Mouse (Mus musculus) ES-E14 (cell line): ENCODE data around the gene Palld. TPM values are rescaled to one million over a fixed set of nuclear protein-coding genes. Genes with fewer than 3 reads are reported as not detected.

Source experiments
- DNase-seq: peaks from one replicate; pipeline ENCODE4 v3.0.0-alpha.2; 2013; ENCODE audit warnings: low read depth, low spot score
- H3K27ac ChIP-seq: 2 replicates; pipeline ENCODE4 v1.5.1; 2012; ENCODE audit warnings: low read depth, mild to moderate bottlenecking, low read length, moderate library complexity, mixed read lengths; ENCODE audit not compliant: poor library complexity, insufficient read depth, severe bottlenecking
- H3K36me3 ChIP-seq: 2 replicates; pipeline ENCODE4 v1.6.1; 2012; ENCODE audit warnings: mild to moderate bottlenecking, low read length, moderate library complexity, mixed read lengths; ENCODE audit not compliant: control insufficient read depth, poor library complexity, insufficient read depth, severe bottlenecking
- H3K4me1 ChIP-seq, 2 experiments: fragments of 150-350 bp in 1 of 2; sonication (generic) in 1 of 2; 2 replicates each; pipeline ENCODE4 v1.6.1; 2012; ENCODE audit warnings: low read length in 2 of 2, mild to moderate bottlenecking in 1 of 2, mixed read lengths in 1 of 2; ENCODE audit not compliant: control insufficient read depth in 2 of 2, insufficient read depth in 2 of 2, poor library complexity in 1 of 2
- H3K4me3 ChIP-seq, 2 experiments: fragments of 150-350 bp in 1 of 2; sonication (generic) in 1 of 2; 2 replicates each; pipeline ENCODE4 v1.5.1; 2012; ENCODE audit warnings: low read length in 2 of 2, low read depth in 1 of 2, mild to moderate bottlenecking in 1 of 2, mixed read lengths in 1 of 2; ENCODE audit not compliant: insufficient read depth in 1 of 2, poor library complexity in 1 of 2, severe bottlenecking in 1 of 2
- H3K9ac ChIP-seq: 2 replicates; pipeline ENCODE4 v1.6.1; 2012; ENCODE audit warnings: low read depth, mild to moderate bottlenecking, low read length, mixed read lengths; ENCODE audit not compliant: poor library complexity, insufficient read depth, severe bottlenecking
- H3K9me3 ChIP-seq: fragments of 150-350 bp; sonication (generic); 2 replicates; pipeline ENCODE4 v1.6.1; 2012; ENCODE audit warnings: low read depth, mild to moderate bottlenecking, low read length; ENCODE audit not compliant: control insufficient read depth, insufficient read depth
- CHD2 ChIP-seq: IDR thresholded peaks from 2 replicates; pipeline ENCODE4 v1.6.1; 2014; ENCODE audit warnings: mild to moderate bottlenecking, low read depth, low read length, inconsistent platforms
- HCFC1 ChIP-seq: IDR thresholded peaks from 2 replicates; pipeline ENCODE4 v1.6.1; 2012; ENCODE audit warnings: low read length, inconsistent platforms, borderline replicate concordance; ENCODE audit not compliant: insufficient read depth
- MAFK ChIP-seq: IDR thresholded peaks from 2 replicates; pipeline ENCODE4 v1.6.1; 2014; ENCODE audit warnings: mild to moderate bottlenecking, low read depth, low read length, inconsistent platforms; ENCODE audit not compliant: insufficient read depth
- ZC3H11A ChIP-seq: IDR thresholded peaks from 2 replicates; pipeline ENCODE4 v1.6.1; 2012; ENCODE audit warnings: low read depth, mild to moderate bottlenecking, inconsistent platforms, low read length, borderline replicate concordance
- ZNF384 ChIP-seq: IDR thresholded peaks from 2 replicates; pipeline ENCODE4 v1.6.1; 2012; ENCODE audit warnings: low read depth, low read length, inconsistent platforms
- in situ Hi-C, 2 experiments: fragments of 600-800 bp; cut with MboI; formaldehyde crosslinking; loops; one replicate each; pipeline ENCODE4 v1.15.1; 2025; ENCODE audit warnings: low sequenced_read_pairs in 2 of 2, inconsistent platforms in 1 of 2; ENCODE audit not compliant: unreplicated experiment in 2 of 2
- total RNA-seq: library from RNA; depleted of rRNA; stranded (reverse); fragments of 300-350 nt; gene quantifications from 2 replicates; pipeline ENCODE4 v1.2.3, GENCODE M21; 2012

Gene Palld
- total RNA-seq, 1 experiment, result 36.3 TPM

- Histone ChIP-seq H3K9ac (no peak overlapping the region), H3K36me3 (no peaks in the 10 kb centered on the region), H3K9me3 (no peaks in the 10 kb centered on the region), H3K4me1 (no peaks in the 10 kb centered on the region), H3K4me3 (no peak overlapping the region), H3K27ac (no peak overlapping the region)
- TF ChIP-seq HCFC1 (no peak), CHD2 (no peak), MAFK (no peak), ZNF384 (no peak), ZC3H11A (no peak)
- DNase-seq, result no peak
- in situ Hi-C loops, result no loop called here
These were observed 240.9 kb downstream of the Palld start for GRCm38 (mm10) chr8:61661611-61662010.

- in situ Hi-C loops, result no loop called here
- H3K36me3 ChIP-seq, result no peaks in the 10 kb centered on the region
- H3K9me3 ChIP-seq, result no peaks in the 10 kb centered on the region
- no peak for DNase-seq
- H3K27ac ChIP-seq, result no peak overlapping the region
- no peaks in the 10 kb centered on the region for H3K4me1 ChIP-seq
- H3K9ac ChIP-seq, result no peak overlapping the region
- no peak for TF ChIP-seq ZC3H11A
- TF ChIP-seq HCFC1, result no peak
- no peak for TF ChIP-seq MAFK
- no peak for TF ChIP-seq ZNF384
- no peak for TF ChIP-seq CHD2
- no peak overlapping the region for H3K4me3 ChIP-seq
These were observed 241.5 kb downstream of the Palld start for GRCm38 (mm10) chr8:61660961-61661360.

- Histone ChIP-seq H3K4me1 (no peaks in the 10 kb centered on the region), H3K36me3 (no peaks in the 10 kb centered on the region), H3K9ac (no peak overlapping the region), H3K4me3 (no peak overlapping the region), H3K9me3 (no peaks in the 10 kb centered on the region), H3K27ac (no peak overlapping the region)
- in situ Hi-C loops, result no loop called here
- TF ChIP-seq CHD2 (no peak), HCFC1 (no peak), ZC3H11A (no peak)
- no peak for DNase-seq
These were observed 250.5 kb downstream of the Palld start for GRCm38 (mm10) chr8:61651955-61652354.

- Histone ChIP-seq H3K36me3 (no peaks in the 10 kb centered on the region), H3K4me3 (no peak overlapping the region), H3K27ac (no peak overlapping the region), H3K4me1 (peaks cover 0 to 3% of the 10 kb centered on the region in 2 experiments; a peak in 2 of 4 replicates), H3K9me3 (no peaks in the 10 kb centered on the region), H3K9ac (no peak overlapping the region)
- TF ChIP-seq MAFK (no peak), ZNF384 (no peak), CHD2 (no peak), HCFC1 (no peak), ZC3H11A (no peak)
- in situ Hi-C loops, result no loop called here
- DNase-seq, result no peak
These were observed 256.2 kb downstream of the Palld start for GRCm38 (mm10) chr8:61646195-61646835.
